Mouse (Mus musculus): ENCODE measurements at regions not wholly inside any gene's neighbourhood (a gene's known extent, or its start where the extent isn't known, plus 50 kb on each side); places are given as distances from the start of the nearest gene placed in this dataset.

GRCm38 (mm10) chr7:139741246-139741903, 57.8 kb upstream of the Cfap46 start:
- peak; percentile 33 for DNase-seq

- DNase-seq, result peak; percentile 60
These were observed 63.2 kb upstream of the Cfap46 start for GRCm38 (mm10) chr7:139746803-139747202.

GRCm38 (mm10) chr7:139747290-139748067, 63.9 kb upstream of the Cfap46 start:
- no peak for DNase-seq

- DNase-seq, result no peak
These were observed 71.4 kb upstream of the Cfap46 start for GRCm38 (mm10) chr7:139755004-139755403.

- no peak for DNase-seq
These were observed 71.5 kb upstream of the Adgra1 start for GRCm38 (mm10) chr7:139762522-139762921.

GRCm38 (mm10) chr7:139763241-139763640, 70.7 kb upstream of the Adgra1 start:
- no peak for DNase-seq

- no peak for DNase-seq
These were observed 67.7 kb upstream of the Adgra1 start for GRCm38 (mm10) chr7:139766296-139766695.

GRCm38 (mm10) chr7:139769167-139769566, 64.8 kb upstream of the Adgra1 start:
- no peak for DNase-seq

- no peak for DNase-seq
These were observed 56.7 kb upstream of the Adgra1 start for GRCm38 (mm10) chr7:139777243-139777642.

- no peak for DNase-seq
These were observed 54.1 kb upstream of the Adgra1 start for GRCm38 (mm10) chr7:139779876-139780275.

- no peak for DNase-seq
These were observed 52.5 kb upstream of the Adgra1 start for GRCm38 (mm10) chr7:139781513-139781912.

All from right cerebral cortex, postnatal 14 days (tissue).